Mouse (Mus musculus) B cell, adult (primary cell): ENCODE measurements around the gene Olfr503. TPM values are rescaled to one million over a fixed set of nuclear protein-coding genes. Genes with fewer than 3 reads are reported as not detected.

Source experiments
- total RNA-seq: library from RNA; stranded (reverse); gene quantifications from 4 replicates; pipeline ENCODE4 v1.2.4, GENCODE M21; 2023; ENCODE audit not compliant: inconsistent age

Olfr503 gene
- total RNA-seq: not detected in 4 replicates

GRCm38 (mm10) chr7:108544227-108544626 is at the start of gene Olfr503:
Gene Olfr503 (plus strand): TSS chr7:108544527.

DNA sequence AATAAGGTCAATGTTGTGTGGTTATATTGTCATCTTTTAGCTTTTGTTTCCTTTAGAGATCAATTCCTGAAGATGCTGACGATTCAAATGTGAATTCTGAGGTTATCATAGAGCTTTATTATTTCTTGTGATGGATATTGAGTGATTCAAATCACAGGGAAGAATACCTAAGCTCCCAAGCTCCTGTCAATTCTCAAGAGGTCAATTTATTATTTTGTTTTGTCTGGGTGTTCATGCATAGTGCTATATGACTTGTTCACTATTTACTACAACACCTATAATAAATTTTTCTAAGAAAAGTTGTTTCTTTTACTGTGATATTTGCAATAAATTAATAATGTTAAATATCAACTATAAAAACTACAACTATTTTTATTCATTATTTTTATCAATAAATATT is 19.4 kb upstream of the Olfr503 start, which contains the start of gene Olfr502:
TSS of gene Olfr502 (minus strand) at position 101 of the 400 bp plus-strand sequence.

GRCm38 (mm10) chr7:108565693-108566092 is 21.4 kb downstream of the Olfr503 start, which contains the start of gene Olfr504:
Gene Olfr504 (minus strand): TSS chr7:108565793.

Other genes with a start within 250 kb of the Olfr503 start
- not detected in 4 replicates for gene Olfr491, start 231.1 kb upstream of the Olfr503 start, total RNA-seq
- not detected in 4 replicates for gene Olfr492, start 220.9 kb upstream of the Olfr503 start, total RNA-seq
- gene Olfr493, start 197.5 kb upstream of the Olfr503 start, total RNA-seq: not detected in 4 replicates
- not detected in 4 replicates for gene Olfr494, start 179.2 kb upstream of the Olfr503 start, total RNA-seq
- gene Olfr495, start 151.4 kb upstream of the Olfr503 start, total RNA-seq: not detected in 4 replicates
- not detected in 4 replicates for gene Olfr497, start 124.1 kb upstream of the Olfr503 start, total RNA-seq
- not detected in 4 replicates for gene Olfr498, start 79.2 kb upstream of the Olfr503 start, total RNA-seq
- gene Olfr502, start 19.5 kb upstream of the Olfr503 start, total RNA-seq: not detected in 4 replicates
- gene Olfr504, start 21.3 kb downstream of the Olfr503 start, total RNA-seq: not detected in 4 replicates
- gene Olfr506, start 66.3 kb downstream of the Olfr503 start, total RNA-seq: not detected in 4 replicates
- not detected in 4 replicates for gene Olfr507, start 77.3 kb downstream of the Olfr503 start, total RNA-seq
- not detected in 4 replicates for gene Olfr508, start 85.5 kb downstream of the Olfr503 start, total RNA-seq
- gene Olfr509, start 107.4 kb downstream of the Olfr503 start, total RNA-seq: not detected in 4 replicates
- gene Olfr510, start 121.9 kb downstream of the Olfr503 start, total RNA-seq: not detected in 4 replicates
- not detected in 4 replicates for gene Olfr512, start 168.8 kb downstream of the Olfr503 start, total RNA-seq
- gene Olfr513, start 206.4 kb downstream of the Olfr503 start, total RNA-seq: not detected in 4 replicates